Mouse (Mus musculus): Measurements from ENCODE around the gene Catsper4.

The Catsper4 gene

DNA sequence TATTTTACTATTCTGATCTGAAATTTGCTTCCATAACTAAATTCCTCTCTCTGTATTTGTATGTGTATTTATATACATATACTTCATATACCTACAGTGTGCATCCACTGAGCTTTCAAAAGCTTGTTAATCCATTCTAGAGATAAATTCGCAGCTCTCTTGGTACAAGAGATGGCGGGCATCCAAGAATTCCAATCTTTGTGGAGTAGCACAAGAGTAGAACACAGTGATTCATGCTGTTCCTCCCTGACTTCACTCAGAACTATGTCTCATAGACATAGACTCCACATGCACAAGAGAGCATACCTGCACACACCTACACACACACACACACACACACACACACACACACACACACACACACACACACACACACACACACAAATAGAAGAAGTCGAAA lies 54.8 kb downstream of the Catsper4 start:
- DNase-seq = no peak

DNA sequence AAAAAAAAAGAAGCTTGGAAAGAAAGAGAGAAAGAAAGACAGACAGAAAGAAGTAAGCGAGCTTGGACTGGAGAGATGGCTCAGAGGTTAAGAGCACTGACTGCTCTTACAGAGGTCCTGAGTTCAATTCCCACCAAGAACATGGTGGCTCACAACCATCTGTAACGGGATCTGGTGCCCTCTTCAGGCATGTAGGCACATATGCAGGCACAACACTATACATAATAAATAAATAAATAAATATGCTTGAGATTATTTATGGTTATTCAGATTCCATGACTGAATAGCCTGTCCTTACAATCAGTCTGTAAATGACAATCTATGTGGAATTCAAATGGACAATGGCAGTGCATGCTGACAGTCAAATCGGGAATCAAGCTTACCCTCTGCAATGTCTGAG lies 60.3 kb downstream of the Catsper4 start:
- no peak for DNase-seq

DNA sequence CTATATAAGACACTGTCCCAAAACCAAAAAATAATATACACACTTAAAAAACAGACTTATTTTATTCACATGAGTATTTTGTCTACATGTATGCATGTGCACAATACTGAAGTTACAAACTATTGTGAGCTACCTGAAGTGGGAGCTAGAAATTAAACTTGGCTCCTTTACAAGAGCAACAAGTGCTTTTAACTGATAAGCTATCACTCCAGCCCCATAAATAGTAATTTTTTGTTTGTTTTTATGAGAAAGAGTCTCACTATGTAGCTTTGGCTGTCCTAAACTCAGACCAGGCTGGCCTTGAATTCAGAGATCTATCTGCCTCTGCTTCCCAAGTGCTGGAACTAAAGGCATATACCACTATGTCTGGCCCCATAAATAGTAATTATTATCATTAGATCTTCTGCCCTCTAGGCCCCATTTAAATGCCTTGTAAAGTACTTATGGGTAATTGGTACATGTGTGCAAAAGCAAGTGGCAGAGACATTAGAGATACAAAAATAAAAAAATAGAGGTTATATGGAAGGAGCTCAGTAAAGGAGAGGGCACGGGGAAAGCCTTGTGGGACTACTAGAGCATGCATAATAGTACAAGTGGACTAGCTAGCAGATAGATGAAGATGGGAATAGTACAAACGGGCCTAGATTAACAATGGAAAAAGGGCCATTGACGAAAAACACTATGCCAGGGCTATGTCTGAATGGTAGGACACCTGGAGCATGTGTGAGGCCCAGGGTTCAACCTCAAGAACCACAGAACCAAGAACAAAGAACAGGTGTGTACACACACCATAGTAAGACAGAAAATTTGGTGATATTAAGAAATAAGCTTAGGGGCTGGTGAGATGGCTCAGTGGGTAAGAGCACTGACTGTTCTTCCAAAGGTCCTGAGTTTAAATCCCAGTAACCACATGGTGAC lies 61.4 kb downstream of the Catsper4 start:
- no peak for DNase-seq

DNA sequence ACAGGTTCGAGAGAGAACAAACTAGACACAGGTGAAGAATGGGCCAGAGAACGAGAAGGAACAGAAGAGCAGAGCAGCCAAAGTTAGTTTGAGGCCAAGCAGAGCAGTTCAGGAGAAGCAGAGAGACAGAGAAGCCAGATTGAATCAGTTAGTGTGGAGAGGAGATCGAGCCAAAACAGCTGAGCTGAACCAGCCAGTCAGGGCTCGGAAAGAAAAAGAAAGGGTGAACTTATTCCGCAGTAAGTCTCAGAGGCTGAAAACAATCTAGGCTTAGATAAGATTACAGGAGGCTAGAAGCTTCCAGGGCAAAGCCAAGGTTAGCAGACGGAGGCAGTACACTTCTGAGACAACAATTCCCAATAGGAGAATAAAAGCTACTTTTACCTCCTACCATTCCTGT lies 62.2 kb downstream of the Catsper4 start:
- DNase-seq = no peak

DNA sequence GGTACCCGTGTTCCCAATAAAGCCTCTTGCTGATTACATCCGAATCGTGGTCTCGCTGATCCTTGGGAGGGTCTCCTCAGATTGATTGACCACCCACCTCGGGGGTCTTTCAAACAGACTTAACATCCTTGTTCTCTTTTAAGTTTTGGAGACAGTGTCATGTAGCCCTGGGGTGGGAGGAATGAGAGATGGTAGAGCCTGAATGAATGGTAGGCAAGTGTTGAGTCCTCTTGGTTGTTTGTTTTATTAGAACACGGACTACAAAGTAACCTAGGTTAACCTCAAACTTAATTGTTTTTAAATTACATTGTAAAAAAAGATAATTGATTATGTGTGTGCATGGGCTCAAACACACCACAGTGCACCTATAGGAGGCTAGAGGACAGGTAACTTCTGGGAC lies 62.6 kb downstream of the Catsper4 start:
- DNase-seq = no peak

Data from kidney, postnatal 14 days (tissue).